Mouse (Mus musculus): ENCODE measurements around the gene Gys2. TPM values are rescaled to one million over a fixed set of nuclear protein-coding genes. Genes with fewer than 3 reads are reported as not detected.

Gene Gys2
- total and polyA plus RNA-seq, 2 experiments from 2014 or later, result 0.25 TPM; not detected in 1

GRCm38 (mm10) chr6:142379961-142380360, 92.9 kb downstream of the Gys2 start:
- Histone ChIP-seq H3K4me1 (ENCODE audit: insufficient read depth, low read length) (no peaks in the 10 kb centered on the region), H3K9me3 (ENCODE audit: low read length) (no peaks in the 10 kb centered on the region), H3K9ac (replicated peaks; ENCODE audit: low read length, poor library complexity, severe bottlenecking) (no peak overlapping the region), H3K36me3 (ENCODE audit: insufficient read depth, low read length) (peaks cover 20% of the 10 kb centered on the region), H3K4me2 (ENCODE audit: low read depth, low read length, poor library complexity, severe bottlenecking) (no peak overlapping the region), H3K27me3 (ENCODE audit: insufficient read depth, low read length) (no peaks in the 10 kb centered on the region), H3K4me3 (ENCODE audit: low read depth, low read length) (no peak overlapping the region), H3K27ac (ENCODE audit: low read depth, low read length) (no peak overlapping the region)
- ATAC-seq (ENCODE audit: low FRiP score) (no peak), DNase-seq (ENCODE audit: low spot score) (no peak)
- TF ChIP-seq CTCF (IDR thresholded peaks at IDR 0.05), result no peak
- WGBS, result 88% methylated on average over 6 of the region's 6 CpGs

GRCm38 (mm10) chr6:142378576-142379330, 94.2 kb downstream of the Gys2 start:
- no peaks in the 10 kb centered on the region for H3K4me1 ChIP-seq (ENCODE audit: insufficient read depth, low read length)
- no peak for DNase-seq (ENCODE audit: low spot score)
- 91% methylated on average over 8 of the region's 8 CpGs for WGBS
- H3K27ac ChIP-seq (ENCODE audit: low read depth, low read length), result no peak overlapping the region
- H3K36me3 ChIP-seq (ENCODE audit: insufficient read depth, low read length), result peaks cover 23% of the 10 kb centered on the region
- no peaks in the 10 kb centered on the region for H3K27me3 ChIP-seq (ENCODE audit: insufficient read depth, low read length)
- no peaks in the 10 kb centered on the region for H3K9me3 ChIP-seq (ENCODE audit: low read length)
- no peak overlapping the region for H3K9ac ChIP-seq (replicated peaks; ENCODE audit: low read length, poor library complexity, severe bottlenecking)
- H3K4me3 ChIP-seq (ENCODE audit: low read depth, low read length), result no peak overlapping the region
- TF ChIP-seq CTCF (IDR thresholded peaks at IDR 0.05), result no peak
- no peak for ATAC-seq (ENCODE audit: low FRiP score)
- no peak overlapping the region for H3K4me2 ChIP-seq (ENCODE audit: low read depth, low read length, poor library complexity, severe bottlenecking)

GRCm38 (mm10) chr6:142377081-142377480, 95.8 kb downstream of the Gys2 start:
- H3K36me3 ChIP-seq (ENCODE audit: insufficient read depth, low read length), result peaks cover 31% of the 10 kb centered on the region
- H3K9me3 ChIP-seq (ENCODE audit: low read length), result no peaks in the 10 kb centered on the region
- H3K4me1 ChIP-seq (ENCODE audit: insufficient read depth, low read length), result no peaks in the 10 kb centered on the region
- no peak for DNase-seq (ENCODE audit: low spot score)
- ATAC-seq (ENCODE audit: low FRiP score), result no peak
- H3K4me3 ChIP-seq (ENCODE audit: low read depth, low read length), result no peak overlapping the region
- H3K27ac ChIP-seq (ENCODE audit: low read depth, low read length), result no peak overlapping the region
- 57% methylated on average over 1 of the region's 1 CpGs for WGBS
- no peak overlapping the region for H3K4me2 ChIP-seq (ENCODE audit: low read depth, low read length, poor library complexity, severe bottlenecking)
- H3K27me3 ChIP-seq (ENCODE audit: insufficient read depth, low read length), result no peaks in the 10 kb centered on the region
- TF ChIP-seq CTCF (IDR thresholded peaks at IDR 0.05), result no peak
- H3K9ac ChIP-seq (replicated peaks; ENCODE audit: low read length, poor library complexity, severe bottlenecking), result no peak overlapping the region

Other genes starting within 250 kb of the Gys2 start
- gene Iapp, start 174.7 kb downstream of the Gys2 start, total RNA-seq (2014; rRNA removed), result not detected in 2 replicates
- gene Iapp, start 174.7 kb downstream of the Gys2 start, polyA plus RNA-seq (2015; fragmentation: Nextera tagmentation; extraction: Ambion mirVana), result 0.31 TPM in 1 of 2 replicates, not detected in the other
- 0.05 and 0.66 TPM in 2 replicates for gene Slco1a5, start 150.1 kb downstream of the Gys2 start, total RNA-seq (2014; rRNA removed)
- 0.51 and 0.60 TPM in 2 replicates for gene Slco1a5, start 150.1 kb downstream of the Gys2 start, polyA plus RNA-seq (2015; fragmentation: Nextera tagmentation; extraction: Ambion mirVana)
- gene Pyroxd1, start 127.5 kb downstream of the Gys2 start, total RNA-seq (2014; rRNA removed), result 13.5 and 17.7 TPM in 2 replicates
- gene Pyroxd1, start 127.5 kb downstream of the Gys2 start, polyA plus RNA-seq (2015; fragmentation: Nextera tagmentation; extraction: Ambion mirVana), result 18.2 and 20.3 TPM in 2 replicates
- 12.8 and 16.8 TPM in 2 replicates for gene Recql, start 86.0 kb downstream of the Gys2 start, total RNA-seq (2014; rRNA removed)
- 16.2 and 18.7 TPM in 2 replicates for gene Recql, start 86.0 kb downstream of the Gys2 start, polyA plus RNA-seq (2015; fragmentation: Nextera tagmentation; extraction: Ambion mirVana)
- 46.3 and 52.9 TPM in 2 replicates for gene Golt1b, start 85.9 kb downstream of the Gys2 start, total RNA-seq (2014; rRNA removed)
- gene Golt1b, start 85.9 kb downstream of the Gys2 start, polyA plus RNA-seq (2015; fragmentation: Nextera tagmentation; extraction: Ambion mirVana), result 72.7 and 74.6 TPM in 2 replicates
- gene Spx, start 59.7 kb downstream of the Gys2 start, total RNA-seq (2014; rRNA removed), result 2.2 and 7.0 TPM in 2 replicates
- gene Spx, start 59.7 kb downstream of the Gys2 start, polyA plus RNA-seq (2015; fragmentation: Nextera tagmentation; extraction: Ambion mirVana), result 5.5 and 7.7 TPM in 2 replicates
- 208 and 216 TPM in 2 replicates for gene Ldhb, start 34.8 kb upstream of the Gys2 start, total RNA-seq (2014; rRNA removed)
- gene Ldhb, start 34.8 kb upstream of the Gys2 start, polyA plus RNA-seq (2015; fragmentation: Nextera tagmentation; extraction: Ambion mirVana), result 498 and 544 TPM in 2 replicates
- 7.6 and 10.5 TPM in 2 replicates for gene Kcnj8, start 98.5 kb upstream of the Gys2 start, total RNA-seq (2014; rRNA removed)
- gene Kcnj8, start 98.5 kb upstream of the Gys2 start, polyA plus RNA-seq (2015; fragmentation: Nextera tagmentation; extraction: Ambion mirVana), result 7.3 and 8.5 TPM in 2 replicates
- 9.7 and 10.7 TPM in 2 replicates for gene Abcc9, start 229.2 kb upstream of the Gys2 start, total RNA-seq (2014; rRNA removed)
- 1.9 and 2.3 TPM in 2 replicates for gene Abcc9, start 229.2 kb upstream of the Gys2 start, polyA plus RNA-seq (2015; fragmentation: Nextera tagmentation; extraction: Ambion mirVana)

Measured in midbrain, postnatal 0 days (tissue).